Mouse (Mus musculus) midbrain, embryonic 12.5 days (tissue): Measurements from ENCODE around the gene Zdhhc1. TPM values are rescaled to one million over a fixed set of nuclear protein-coding genes. Genes with fewer than 3 reads are reported as not detected.

ENCODE experiments used
- ATAC-seq: fragments of 200-750 bp; cut with Nextera tagmentation; 2 replicates; pipeline ENCODE4 v1.8.0; 2017; ENCODE audit warnings: low read depth, moderate TSS enrichment, moderate library complexity; ENCODE audit not compliant: low FRiP score
- H3K27ac ChIP-seq: fragments of 300-500 bp; sonication (generic); replicated peaks from 2 replicates; pipeline ENCODE4 v1.5.1; 2016; ENCODE audit warnings: mild to moderate bottlenecking
- H3K27me3 ChIP-seq: fragments of 300-500 bp; sonication (generic); 2 replicates; pipeline ENCODE4 v1.6.1; 2016; ENCODE audit warnings: mild to moderate bottlenecking
- H3K36me3 ChIP-seq: fragments of 300-500 bp; sonication (generic); 2 replicates; pipeline ENCODE4 v1.6.1; 2016
- H3K4me1 ChIP-seq: fragments of 300-500 bp; sonication (generic); 2 replicates; pipeline ENCODE4 v1.6.1; 2016
- H3K4me2 ChIP-seq: fragments of 300-500 bp; sonication (generic); replicated peaks from 2 replicates; pipeline ENCODE4 v1.6.1; 2016; ENCODE audit warnings: mild to moderate bottlenecking, moderate library complexity
- H3K4me3 ChIP-seq: fragments of 300-500 bp; sonication (generic); 2 replicates; pipeline ENCODE4 v1.5.1; 2016; ENCODE audit warnings: mild to moderate bottlenecking
- H3K9ac ChIP-seq: fragments of 300-500 bp; sonication (generic); replicated peaks from 2 replicates; pipeline ENCODE4 v1.6.1; 2016; ENCODE audit warnings: mild to moderate bottlenecking, moderate library complexity
- H3K9me3 ChIP-seq: fragments of 300-500 bp; sonication (generic); 2 replicates; pipeline ENCODE4 v1.6.1; 2016; ENCODE audit warnings: mild to moderate bottlenecking
- WGBS: fragments of 180-500 bp; shearing (Covaris S2); methylation state at CpG from one replicate; pipeline ENCODE4 v1.1.7; 2016; 5-methylcytosine and 5-hydroxymethylcytosine counted together
- polyA plus RNA-seq: library from polyadenylated mRNA; unstranded; fragments of >200 nt; fragmentation: Nextera tagmentation; extraction: Ambion mirVana; gene quantifications from 2 replicates; pipeline ENCODE4 v1.2.1, GENCODE M21; 2016

The Zdhhc1 gene
- polyA plus RNA-seq, 1 experiment from 2014 or later = 30.9 TPM

DNA sequence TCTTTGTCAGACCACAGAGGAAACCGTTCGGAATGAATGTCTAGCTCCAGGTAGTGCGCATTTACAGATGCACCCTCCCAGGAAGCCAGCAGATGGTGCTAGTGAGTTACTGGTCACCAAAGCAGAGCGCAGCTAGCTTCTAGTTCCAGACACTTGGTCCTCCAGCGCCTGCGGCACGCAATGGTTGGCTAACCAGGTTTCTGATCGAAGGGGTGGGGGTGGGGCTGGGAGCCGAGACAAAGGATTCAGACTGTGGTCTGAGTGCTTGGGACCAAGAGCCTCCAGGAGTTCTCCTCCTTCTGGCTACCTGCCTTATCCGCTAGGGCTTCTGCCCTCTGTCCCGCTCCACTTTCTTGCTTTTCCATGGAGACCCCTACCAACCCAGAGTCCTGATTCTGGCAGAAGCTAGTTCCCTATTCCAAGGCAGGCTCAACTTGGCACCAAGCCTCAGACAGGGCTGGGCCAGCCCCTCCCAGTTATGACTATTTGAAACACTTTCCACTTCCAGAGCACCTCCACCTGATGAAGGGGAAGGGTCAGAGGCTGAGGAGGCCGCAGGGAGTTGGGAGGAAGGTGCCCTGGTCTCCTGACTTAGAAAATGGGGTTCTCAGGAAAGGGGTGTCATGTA, 19.4 kb upstream of the Zdhhc1 start:
- 9% methylated on average over 12 of the region's 12 CpGs for WGBS
- H3K27me3 ChIP-seq = peaks cover 30% of the 10 kb centered on the region
- H3K27ac ChIP-seq = no peak overlapping the region
- no peaks in the 10 kb centered on the region for H3K36me3 ChIP-seq
- H3K4me2 ChIP-seq = peak overlapping the region; percentile 39
- no peaks in the 10 kb centered on the region for H3K9me3 ChIP-seq
- ATAC-seq = peak; percentile 48
- no peak overlapping the region for H3K9ac ChIP-seq
- H3K4me3 ChIP-seq = no peak overlapping the region
- H3K4me1 ChIP-seq = peaks cover 46% of the 10 kb centered on the region

DNA sequence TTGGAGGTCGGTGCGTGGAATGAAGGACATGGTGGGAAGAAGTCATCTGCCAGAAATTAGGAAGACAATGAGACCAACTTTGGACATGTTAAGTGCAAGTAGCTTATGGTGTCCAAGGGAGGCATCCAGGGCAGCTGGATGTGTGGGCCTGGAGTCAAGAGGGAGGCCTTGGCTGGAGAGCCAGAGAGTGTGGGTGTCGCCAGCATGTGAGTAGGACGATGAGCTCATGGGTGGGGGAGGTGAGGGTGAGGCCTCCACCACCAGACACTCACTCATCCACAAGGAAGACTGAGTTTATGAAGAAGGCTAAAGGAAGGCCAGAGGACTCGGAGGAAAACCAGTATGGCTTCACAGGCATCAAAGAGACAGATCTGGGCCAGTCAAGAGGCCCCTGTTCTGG, 18.0 kb upstream of the Zdhhc1 start:
- peaks cover 31% of the 10 kb centered on the region for H3K4me1 ChIP-seq
- H3K4me3 ChIP-seq = no peak overlapping the region
- H3K4me2 ChIP-seq = no peak overlapping the region
- no peaks in the 10 kb centered on the region for H3K9me3 ChIP-seq
- peaks cover 30% of the 10 kb centered on the region for H3K27me3 ChIP-seq
- H3K36me3 ChIP-seq = no peaks in the 10 kb centered on the region
- 81% methylated on average over 5 of the region's 5 CpGs for WGBS
- H3K9ac ChIP-seq = no peak overlapping the region
- no peak overlapping the region for H3K27ac ChIP-seq
- no peak for ATAC-seq

DNA sequence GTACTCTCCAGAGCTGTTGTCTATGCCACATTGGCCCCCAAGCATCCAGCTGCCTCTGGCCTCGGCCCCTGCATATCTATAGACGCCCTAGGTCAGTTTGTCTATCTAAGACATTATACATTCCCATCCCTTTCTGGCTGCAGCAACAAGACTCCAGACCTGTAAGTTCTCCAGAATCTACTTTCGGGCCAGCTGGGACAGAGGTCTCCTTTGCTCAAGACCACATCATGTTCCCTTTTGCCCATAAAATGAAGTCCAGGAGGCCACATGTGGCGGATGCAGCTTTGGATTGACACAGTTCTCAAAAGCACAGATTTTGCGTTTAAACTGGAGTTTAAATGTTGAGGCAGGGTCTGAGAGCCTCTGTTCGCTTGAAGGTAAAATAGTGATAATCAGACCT, 17.5 kb upstream of the Zdhhc1 start:
- no peaks in the 10 kb centered on the region for H3K36me3 ChIP-seq
- peaks cover 30% of the 10 kb centered on the region for H3K27me3 ChIP-seq
- no peak for ATAC-seq
- 87% methylated on average over 6 of the region's 6 CpGs for WGBS
- no peaks in the 10 kb centered on the region for H3K9me3 ChIP-seq
- no peak overlapping the region for H3K4me2 ChIP-seq
- no peak overlapping the region for H3K9ac ChIP-seq
- H3K4me1 ChIP-seq = peaks cover 26% of the 10 kb centered on the region
- no peak overlapping the region for H3K4me3 ChIP-seq
- no peak overlapping the region for H3K27ac ChIP-seq

DNA sequence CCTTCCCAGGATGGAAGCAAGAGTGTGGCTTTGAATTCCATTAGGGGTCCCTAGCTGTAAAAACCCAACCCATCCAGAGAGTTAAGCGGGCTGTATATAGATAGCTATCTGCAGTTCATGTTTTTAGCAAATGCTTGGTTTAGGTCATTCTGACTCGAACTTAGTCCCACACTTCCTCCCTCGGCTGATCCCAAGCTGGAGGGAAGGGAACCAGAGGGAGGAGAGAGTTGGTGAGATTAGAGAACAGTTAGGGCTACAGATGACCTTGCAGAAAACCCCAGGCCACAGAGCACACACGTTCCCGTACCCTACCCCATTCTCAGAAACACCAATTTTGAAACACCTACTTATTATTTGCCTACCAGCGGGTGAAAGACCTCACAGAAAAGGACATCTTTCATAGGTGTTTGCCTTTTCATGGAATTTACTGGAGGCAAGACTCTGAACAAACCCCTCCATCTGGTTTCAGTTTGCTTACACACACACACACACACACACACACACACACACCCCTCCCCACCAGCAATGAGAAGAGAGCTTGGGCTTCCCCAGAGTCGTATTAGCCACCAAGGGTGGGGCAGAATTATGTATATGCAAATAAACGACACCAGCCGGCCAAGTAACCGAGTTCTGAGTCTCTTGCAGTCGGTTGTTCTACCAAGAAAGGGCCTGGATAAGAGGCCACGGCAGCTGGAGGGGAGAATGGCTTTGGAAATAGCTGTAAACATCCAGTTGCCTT, 13.5 kb upstream of the Zdhhc1 start:
- Histone ChIP-seq H3K4me2 (no peak overlapping the region), H3K9me3 (no peaks in the 10 kb centered on the region), H3K4me3 (no peak overlapping the region), H3K27ac (no peak overlapping the region), H3K36me3 (no peaks in the 10 kb centered on the region), H3K9ac (no peak overlapping the region), H3K27me3 (peaks cover 6% of the 10 kb centered on the region), H3K4me1 (peaks cover 8% of the 10 kb centered on the region)
- ATAC-seq = no peak
- 63% methylated on average over 12 of the region's 12 CpGs for WGBS

DNA sequence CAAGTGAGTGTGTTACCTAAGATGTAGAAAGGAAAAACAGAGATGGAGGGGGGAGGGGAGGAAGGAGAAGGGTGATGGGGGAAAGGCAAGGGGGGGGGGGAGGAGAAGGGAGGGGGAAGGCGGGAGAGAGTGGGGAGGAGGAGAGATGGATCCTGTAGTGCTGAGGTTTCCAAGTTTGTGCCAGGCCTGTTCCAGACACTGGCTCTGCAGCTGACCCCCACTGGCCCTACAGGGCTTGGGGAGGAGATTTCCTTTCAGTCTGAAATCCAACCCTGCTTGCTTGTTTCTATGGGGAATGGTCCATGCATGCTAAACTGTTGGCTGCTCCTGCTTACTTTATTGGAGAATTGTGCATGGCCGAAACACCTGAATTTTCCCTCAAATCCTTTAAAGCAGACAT, 12.1 kb upstream of the Zdhhc1 start:
- H3K27ac ChIP-seq = no peak overlapping the region
- no peaks in the 10 kb centered on the region for H3K36me3 ChIP-seq
- H3K9ac ChIP-seq = no peak overlapping the region
- ATAC-seq = no peak
- H3K4me2 ChIP-seq = no peak overlapping the region
- 56% methylated on average over 1 of the region's 2 CpGs for WGBS
- no peaks in the 10 kb centered on the region for H3K9me3 ChIP-seq
- H3K4me1 ChIP-seq = peaks cover 8% of the 10 kb centered on the region
- H3K4me3 ChIP-seq = no peak overlapping the region
- H3K27me3 ChIP-seq = no peaks in the 10 kb centered on the region

DNA sequence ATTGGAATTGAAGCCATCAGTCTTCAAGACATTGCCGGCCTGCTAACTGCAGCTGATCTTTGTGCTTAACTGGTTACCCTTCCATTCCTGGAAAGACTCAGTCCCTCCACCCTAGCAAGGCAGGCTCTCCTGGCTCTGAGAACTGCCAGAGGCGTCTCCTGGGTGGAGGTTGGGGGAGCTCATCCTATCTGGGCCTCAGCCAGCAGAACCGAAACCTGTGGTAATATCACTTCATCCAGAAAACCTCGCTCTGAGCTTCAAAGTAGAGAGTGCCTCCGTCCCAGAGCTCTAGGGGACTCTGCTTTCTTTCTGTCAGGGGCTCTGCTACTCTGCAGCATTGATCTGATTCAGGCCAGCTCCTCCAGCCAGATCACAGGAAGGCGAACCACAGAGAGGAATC, 10.3 kb upstream of the Zdhhc1 start:
- H3K9me3 ChIP-seq = no peaks in the 10 kb centered on the region
- 78% methylated on average over 6 of the region's 6 CpGs for WGBS
- H3K4me3 ChIP-seq = no peak overlapping the region
- peaks cover 8% of the 10 kb centered on the region for H3K4me1 ChIP-seq
- no peaks in the 10 kb centered on the region for H3K27me3 ChIP-seq
- H3K27ac ChIP-seq = no peak overlapping the region
- ATAC-seq = no peak
- no peaks in the 10 kb centered on the region for H3K36me3 ChIP-seq
- H3K9ac ChIP-seq = no peak overlapping the region
- H3K4me2 ChIP-seq = no peak overlapping the region

DNA sequence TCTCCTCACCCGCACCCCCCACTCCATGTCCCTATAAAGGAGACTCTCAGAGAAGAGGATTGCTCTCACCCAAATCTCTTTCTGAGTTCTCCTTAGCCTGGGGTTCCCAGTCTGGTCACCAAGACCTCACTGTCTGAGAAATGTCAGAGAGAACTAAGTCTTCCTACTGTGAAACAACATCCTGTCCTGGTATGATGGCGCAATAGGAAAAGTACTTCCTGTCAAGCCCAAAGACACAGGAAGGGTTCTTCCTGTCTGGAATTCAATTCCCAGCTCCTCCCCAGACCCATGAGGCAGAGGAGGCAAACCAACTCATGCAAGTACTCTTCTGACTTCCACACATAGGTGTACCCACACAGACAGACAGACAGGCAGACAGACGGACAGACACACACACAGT, 7.9 kb upstream of the Zdhhc1 start:
- ATAC-seq = no peak
- H3K27me3 ChIP-seq = no peaks in the 10 kb centered on the region
- 90% methylated on average over 3 of the region's 3 CpGs for WGBS

DNA sequence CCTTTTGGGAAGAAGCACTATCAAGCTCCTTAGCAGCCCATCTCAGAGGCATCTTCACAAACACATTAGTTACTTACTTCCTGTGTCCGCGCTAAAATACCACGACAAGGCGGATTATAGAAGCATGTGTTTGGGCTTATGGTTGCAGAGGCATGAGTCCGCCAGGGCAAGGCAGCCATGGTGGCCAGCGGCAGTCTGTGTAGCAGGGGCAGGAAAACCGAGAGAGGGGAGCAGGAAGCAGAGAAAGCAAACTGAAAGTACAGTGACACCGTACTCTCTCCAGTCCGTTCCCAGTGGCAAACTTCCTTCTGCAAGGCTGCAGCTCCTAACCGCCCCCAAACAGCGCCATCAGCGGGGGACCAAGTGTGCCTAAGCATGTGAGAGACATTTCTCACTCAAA, 3.1 kb upstream of the Zdhhc1 start:
- Histone ChIP-seq H3K36me3 (no peaks in the 10 kb centered on the region), H3K27ac (no peak overlapping the region), H3K4me3 (no peak overlapping the region), H3K4me1 (peaks cover 23% of the 10 kb centered on the region), H3K9ac (no peak overlapping the region), H3K27me3 (0 out of 2 replicates have a peak, but pooled peaks cover 4% of the 10 kb centered on the region), H3K4me2 (no peak overlapping the region), H3K9me3 (no peaks in the 10 kb centered on the region)
- ATAC-seq = no peak
- WGBS = 74% methylated on average over 12 of the region's 12 CpGs

More for the DNA sequence above, 7.9 kb upstream of the Zdhhc1 start:
- H3K36me3 ChIP-seq = no peaks in the 10 kb centered on the region
- H3K4me3 ChIP-seq = no peak overlapping the region
- H3K4me2 ChIP-seq = no peak overlapping the region
- H3K9ac ChIP-seq = no peak overlapping the region
- no peak overlapping the region for H3K27ac ChIP-seq
- H3K4me1 ChIP-seq = peaks cover 8% of the 10 kb centered on the region
- no peaks in the 10 kb centered on the region for H3K9me3 ChIP-seq

DNA sequence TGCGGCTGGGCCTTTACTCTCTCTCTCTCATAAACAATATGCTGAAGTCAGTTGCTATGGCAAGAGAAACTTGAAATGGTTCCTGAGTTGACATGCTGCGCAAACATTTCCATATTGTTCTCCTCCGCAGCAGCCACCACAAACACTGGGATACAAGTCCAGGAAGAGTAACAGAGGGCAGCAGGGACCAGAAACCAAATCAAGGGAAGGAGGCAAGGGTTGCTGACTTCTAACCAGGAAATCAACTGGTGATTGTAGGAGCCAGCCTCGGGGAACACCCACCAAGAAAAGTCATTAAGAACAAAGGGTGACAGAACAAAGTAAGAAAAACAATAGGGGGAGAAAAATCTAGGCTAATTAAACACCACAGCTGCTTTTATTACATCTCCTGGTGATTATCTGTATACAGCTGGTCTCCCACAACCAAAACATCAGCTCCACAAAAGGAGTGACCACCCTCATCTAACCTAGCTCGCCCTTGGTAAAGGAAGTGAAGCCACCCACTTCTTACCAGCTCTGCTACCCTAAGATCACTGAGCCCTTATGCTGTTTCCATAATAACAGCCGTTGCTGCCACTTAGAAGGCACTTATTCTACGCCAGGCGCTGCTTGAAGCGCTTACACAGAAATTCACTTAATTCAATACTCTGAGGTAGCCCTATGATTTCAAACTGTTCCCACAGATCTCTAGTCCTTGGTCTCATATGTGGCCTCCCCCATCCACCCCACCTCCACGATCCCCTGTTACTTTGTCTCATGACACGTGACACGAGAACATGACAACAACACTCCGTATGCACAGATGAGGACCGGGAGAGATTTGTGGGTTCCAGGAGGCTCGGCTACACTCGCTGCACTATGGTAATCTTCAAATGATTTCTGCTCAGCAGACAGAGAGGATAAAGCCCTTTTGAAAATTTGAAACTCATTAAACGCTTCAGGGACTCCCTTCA, 1.1 kb downstream of the Zdhhc1 start:
- H3K9ac ChIP-seq = peak overlapping the region; percentile 77
- H3K27me3 ChIP-seq = 0 out of 2 replicates have a peak, but pooled peaks cover 6% of the 10 kb centered on the region
- no peak overlapping the region for H3K27ac ChIP-seq
- peak overlapping the region; percentile 76 for H3K4me3 ChIP-seq
- H3K9me3 ChIP-seq = no peaks in the 10 kb centered on the region
- H3K36me3 ChIP-seq = no peaks in the 10 kb centered on the region
- ATAC-seq = peak; percentile 12; the same call in 1 of the 2 replicates
- peaks cover 27% of the 10 kb centered on the region for H3K4me1 ChIP-seq
- WGBS = 25% methylated on average over 17 of the region's 17 CpGs
- peak overlapping the region; percentile 89 for H3K4me2 ChIP-seq

DNA sequence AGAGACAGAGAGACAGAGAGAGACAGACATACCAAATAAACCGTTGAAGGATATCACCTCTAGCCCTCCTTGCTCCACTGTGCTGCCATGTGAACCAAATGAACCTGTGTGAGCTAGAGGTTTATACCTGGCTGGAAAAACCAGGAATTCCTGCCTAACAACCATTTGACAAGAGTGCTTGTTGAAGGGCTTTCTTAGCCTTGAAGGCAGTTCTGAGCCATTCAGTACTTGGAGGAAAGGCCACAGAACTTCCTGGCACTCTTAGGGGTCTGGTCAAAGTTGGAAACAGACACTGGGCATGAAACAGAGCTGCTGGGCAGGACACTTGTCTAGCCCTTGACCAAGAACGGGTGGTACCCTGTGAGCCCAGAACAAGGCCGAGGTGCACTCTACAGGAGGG, 2.1 kb downstream of the Zdhhc1 start:
- whole genome bisulfite sequencing = 92% methylated on average over 3 of the region's 3 CpGs
- ATAC-seq = no peak
- H3K9me3 ChIP-seq = no peaks in the 10 kb centered on the region
- H3K9ac ChIP-seq = no peak overlapping the region
- H3K27ac ChIP-seq = no peak overlapping the region
- no peaks in the 10 kb centered on the region for H3K36me3 ChIP-seq
- H3K27me3 ChIP-seq = 0 out of 2 replicates have a peak, but pooled peaks cover 6% of the 10 kb centered on the region
- H3K4me3 ChIP-seq = no peak overlapping the region
- H3K4me1 ChIP-seq = peaks cover 27% of the 10 kb centered on the region
- no peak overlapping the region for H3K4me2 ChIP-seq

DNA sequence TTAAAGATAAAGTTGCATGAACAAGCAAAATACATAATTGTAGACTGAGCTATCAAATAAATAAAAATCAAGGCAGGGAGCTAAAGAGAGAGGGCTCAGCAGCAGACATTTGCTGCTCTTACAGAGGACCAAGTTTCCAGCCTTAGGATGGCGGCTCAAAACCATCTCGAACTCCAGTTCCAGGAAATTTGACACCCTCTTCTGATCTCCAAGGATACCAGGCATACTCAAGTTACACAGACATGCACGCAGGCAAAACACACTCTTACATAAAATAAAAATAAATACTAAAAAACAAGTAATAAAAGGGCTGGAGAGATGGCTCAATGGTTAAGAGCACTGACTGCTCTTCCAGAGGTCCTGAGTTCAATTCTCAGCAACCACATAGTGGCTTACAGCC, 3.2 kb downstream of the Zdhhc1 start:
- no peak overlapping the region for H3K4me2 ChIP-seq
- H3K27ac ChIP-seq = no peak overlapping the region
- 0 out of 2 replicates have a peak, but pooled peaks cover 6% of the 10 kb centered on the region for H3K27me3 ChIP-seq
- H3K4me1 ChIP-seq = peaks cover 27% of the 10 kb centered on the region
- no peaks in the 10 kb centered on the region for H3K36me3 ChIP-seq
- no peaks in the 10 kb centered on the region for H3K9me3 ChIP-seq
- no peak overlapping the region for H3K9ac ChIP-seq
- WGBS = 67% methylated on average over 3 of the region's 3 CpGs
- no peak for ATAC-seq
- H3K4me3 ChIP-seq = no peak overlapping the region

DNA sequence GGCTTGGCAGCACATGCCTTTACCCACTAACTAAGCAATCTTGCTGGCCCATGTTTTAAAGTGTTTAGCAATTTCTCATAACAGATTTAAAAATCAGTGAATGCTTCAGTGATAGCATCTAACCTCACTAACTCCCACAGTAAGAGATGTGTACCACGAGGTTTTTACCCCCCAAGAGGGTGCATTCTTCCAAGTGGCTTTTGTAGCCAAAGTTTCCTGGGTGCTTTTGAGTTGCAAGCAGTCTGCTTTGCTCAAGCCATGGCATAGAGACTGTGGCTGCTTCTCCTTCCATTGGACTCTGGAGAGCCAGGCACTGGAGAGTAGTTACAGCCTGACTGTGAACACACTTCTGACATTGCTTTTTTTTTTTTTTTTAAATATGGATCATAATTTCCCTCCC, 7.4 kb downstream of the Zdhhc1 start:
- 46% methylated on average over 1 of the region's 1 CpGs for WGBS
- no peak overlapping the region for H3K9ac ChIP-seq
- H3K36me3 ChIP-seq = no peaks in the 10 kb centered on the region
- no peak for ATAC-seq
- H3K27me3 ChIP-seq = no peaks in the 10 kb centered on the region
- H3K4me3 ChIP-seq = no peak overlapping the region
- H3K4me1 ChIP-seq = peaks cover under 1% of the 10 kb centered on the region; the same call in 1 of the 2 replicates
- H3K27ac ChIP-seq = no peak overlapping the region
- no peak overlapping the region for H3K4me2 ChIP-seq
- no peaks in the 10 kb centered on the region for H3K9me3 ChIP-seq
